Mouse (Mus musculus) lung, postnatal 0 days (tissue): ENCODE data around the gene 1500009L16Rik.

Experiments
- CTCF ChIP-seq: IDR thresholded peaks from 2 replicates; pipeline ENCODE4 v1.5.1; 2016; ENCODE audit warnings: antibody characterized with exemption, mild to moderate bottlenecking
- EP300 ChIP-seq: IDR thresholded peaks from 2 replicates; pipeline ENCODE4 v1.6.1; 2016; ENCODE audit warnings: antibody characterized with exemption, mild to moderate bottlenecking, control low read depth

- TF ChIP-seq CTCF (no peak), EP300 (no peak)
Measured at GRCm38 (mm10) chr10:83696226-83696625, 26.4 kb upstream of the 1500009L16Rik start.
